Mouse (Mus musculus) C2C12 (cell line): ENCODE measurements around the gene Megf11.

Experiments used
- CEBPB ChIP-seq: IDR thresholded peaks from one replicate; pipeline ENCODE4 v1.6.1; 2011; ENCODE audit warnings: low read depth, mild to moderate bottlenecking, control low read depth, moderate library complexity
- CTCF ChIP-seq: IDR thresholded peaks from one replicate; pipeline ENCODE4 v1.5.1; 2011; ENCODE audit not compliant: control insufficient read depth, insufficient read depth, insufficient read length
- MAX ChIP-seq: IDR thresholded peaks from one replicate; pipeline ENCODE4 v1.6.1; 2011; ENCODE audit warnings: mild to moderate bottlenecking, control low read depth
- MYOD1 ChIP-seq: IDR thresholded peaks from one replicate; pipeline ENCODE4 v1.6.1; 2011; ENCODE audit warnings: low read depth; ENCODE audit not compliant: control insufficient read depth, insufficient read length
- MYOG ChIP-seq: IDR thresholded peaks from one replicate; pipeline ENCODE4 v1.6.1; 2011; ENCODE audit not compliant: control insufficient read depth, insufficient read length; ENCODE audit errors: extremely low read depth
- USF1 ChIP-seq: IDR thresholded peaks from one replicate; pipeline ENCODE4 v1.6.1; 2011; ENCODE audit warnings: low read depth, mild to moderate bottlenecking, control low read depth, moderate library complexity

GRCm38 (mm10) chr9:64519921-64520746 is 134.7 kb downstream of the Megf11 start:
- TF ChIP-seq CEBPB (no peak), USF1 (no peak), CTCF (no peak), MAX (no peak), MYOG (no peak), MYOD1 (no peak)
